Mouse (Mus musculus) cerebellum, adult 9-10 months (tissue): ENCODE measurements around the gene Fez2.

ENCODE experiments used
- DNase-seq: peaks from one replicate; pipeline ENCODE4 v3.0.0; 2022

Gene Fez2

DNA sequence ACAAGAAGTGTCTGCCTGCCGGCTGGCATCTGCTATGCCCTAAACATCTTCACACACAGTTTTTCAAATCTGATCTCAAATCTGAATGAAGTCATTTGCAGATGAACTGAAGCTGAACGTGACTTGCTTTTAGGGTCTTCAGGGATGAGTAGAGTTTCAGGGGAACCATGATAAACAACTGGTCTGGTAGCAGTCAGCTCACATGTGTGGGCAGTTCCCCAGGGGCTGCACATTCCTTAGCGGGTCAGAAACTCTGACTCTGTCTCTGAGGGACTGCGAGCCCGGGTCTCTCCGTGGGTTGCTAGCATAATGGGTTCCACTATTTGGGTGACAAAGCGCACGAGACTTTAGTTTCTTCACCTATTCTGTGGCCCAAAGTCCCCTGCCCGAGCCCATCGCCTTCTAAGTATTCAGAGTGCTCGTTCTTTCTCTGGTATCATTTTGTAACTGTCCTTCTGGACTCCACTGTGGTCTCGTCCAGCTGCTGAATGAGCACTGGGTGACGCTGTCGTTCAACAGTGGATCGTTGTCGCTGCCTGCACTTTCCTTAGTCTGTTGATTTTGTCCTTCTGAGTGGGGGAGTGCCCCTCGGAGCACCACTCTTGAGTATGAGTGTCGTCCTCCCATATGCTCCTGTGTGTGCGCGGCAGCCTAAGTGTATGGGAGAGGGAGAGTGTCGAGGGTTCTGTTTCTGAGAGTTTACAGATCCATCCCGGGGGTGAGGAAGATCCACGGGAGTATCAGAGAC, 53.2 kb downstream of the Fez2 start:
- DNase-seq = no peak

DNA sequence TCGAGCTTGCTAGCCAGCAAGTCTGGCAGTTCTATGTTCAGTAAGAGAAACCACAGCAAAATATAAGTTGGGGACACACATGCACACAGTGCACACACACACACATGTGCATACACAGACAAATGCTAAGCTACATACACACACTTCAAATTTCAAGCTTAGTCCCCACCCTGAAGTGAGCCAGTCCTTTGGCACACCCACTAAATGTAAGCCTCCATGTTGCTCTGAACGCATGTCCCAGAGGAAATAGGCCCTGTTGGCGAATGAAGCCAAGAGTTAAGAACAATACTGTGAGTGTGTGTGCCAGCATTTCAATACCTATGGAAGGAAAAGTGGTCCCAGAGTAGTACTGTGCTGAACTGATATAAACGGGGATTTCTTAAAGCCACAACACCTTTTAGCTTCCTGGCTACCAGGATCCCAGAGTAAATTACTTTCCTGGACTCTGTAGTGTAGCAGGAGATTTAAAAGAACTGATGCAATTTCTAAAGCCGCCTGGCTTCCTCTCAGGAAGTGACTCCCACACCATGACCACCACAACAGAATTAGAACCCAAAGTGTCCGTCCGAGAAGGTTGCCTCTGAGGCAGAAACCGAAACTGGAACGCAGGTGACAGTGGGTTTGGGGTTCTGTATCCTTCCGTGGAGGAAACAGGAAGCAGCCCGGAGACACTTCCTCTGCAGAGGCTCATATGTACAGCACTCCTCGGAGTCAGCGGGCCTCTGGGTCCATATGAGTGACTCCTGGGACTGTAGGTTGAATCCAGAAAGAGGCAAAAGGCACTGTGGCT, 55.8 kb downstream of the Fez2 start:
- DNase-seq = no peak

DNA sequence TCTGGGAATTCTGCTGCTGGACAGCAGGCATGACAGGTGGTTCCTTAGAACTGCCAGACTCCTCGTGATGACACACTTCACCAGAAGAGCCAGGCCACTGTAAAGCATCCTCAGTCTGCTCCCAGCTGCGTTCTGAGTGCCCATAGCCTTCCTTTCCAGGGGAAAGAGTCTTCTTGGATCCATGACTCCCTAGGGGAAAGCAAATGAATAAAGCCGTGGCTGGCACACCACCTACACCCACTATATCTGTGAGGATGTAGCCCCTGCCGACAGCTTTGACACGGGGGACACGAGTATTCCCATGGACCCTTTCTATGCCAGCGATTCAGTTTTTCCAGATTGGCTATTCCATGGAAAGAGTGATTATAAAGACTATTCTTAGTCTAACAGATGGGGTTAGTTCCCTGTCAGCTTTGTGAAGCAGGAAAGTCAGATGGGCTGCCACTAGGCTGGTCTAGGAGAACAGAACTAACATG, 59.7 kb downstream of the Fez2 start:
- peak; percentile 29 for DNase-seq

DNA sequence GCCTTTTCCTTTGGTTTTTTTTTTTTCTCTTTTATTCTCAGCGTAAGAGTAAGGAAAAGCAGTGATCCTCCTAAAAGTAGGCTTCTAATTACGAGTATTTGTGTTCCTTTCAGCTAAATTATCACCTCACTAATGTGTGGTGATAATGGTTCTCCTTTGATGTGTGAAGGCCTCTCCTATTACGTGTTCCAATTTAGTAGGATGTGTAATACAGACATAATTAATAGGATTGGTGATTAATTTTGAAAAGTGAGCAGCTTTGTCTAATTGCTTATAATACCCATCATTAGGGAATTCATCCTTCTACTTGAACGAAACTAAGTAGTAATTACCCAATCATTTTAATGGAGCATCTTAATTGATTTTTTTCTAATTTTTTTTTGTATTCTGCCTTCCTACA, 60.2 kb downstream of the Fez2 start:
- DNase-seq = no peak

DNA sequence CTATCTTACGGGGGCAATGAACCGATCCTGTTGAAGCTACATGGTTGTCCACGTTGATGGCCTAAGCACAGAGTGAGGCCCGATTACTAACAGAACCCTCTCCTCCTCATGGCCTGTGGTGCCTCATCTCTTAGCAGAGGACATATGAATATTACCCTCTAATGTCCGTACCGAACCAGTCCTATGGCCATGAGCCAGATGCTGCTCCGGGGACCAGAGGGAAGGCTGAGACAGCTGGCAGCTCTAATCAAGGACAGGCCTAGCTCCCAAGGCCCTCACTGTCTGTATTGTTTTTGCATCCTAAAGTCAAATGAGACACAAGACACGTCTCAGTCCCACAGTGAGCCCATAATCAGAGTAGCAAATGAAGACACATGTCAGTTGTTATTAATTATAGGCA, 62.3 kb downstream of the Fez2 start:
- DNase-seq = no peak

DNA sequence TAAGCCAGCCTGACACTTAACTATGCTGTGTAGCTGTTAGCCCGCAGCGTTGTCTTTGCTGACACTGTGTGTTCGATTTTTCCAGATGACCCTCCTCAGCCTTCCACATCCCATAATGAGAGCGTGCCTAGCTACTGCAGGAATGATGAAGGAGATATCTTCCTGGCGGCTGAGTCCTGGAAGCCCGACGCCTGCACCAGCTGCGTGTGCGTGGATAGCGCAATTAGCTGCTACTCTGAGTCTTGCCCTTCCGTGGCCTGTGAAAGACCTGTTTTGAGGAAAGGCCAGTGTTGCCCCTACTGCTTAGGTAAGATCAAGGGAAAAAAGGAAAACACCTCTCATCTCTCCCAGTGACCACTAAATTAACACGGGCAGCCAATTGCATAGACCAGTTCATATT, 63.1 kb downstream of the Fez2 start:
- no peak for DNase-seq

DNA sequence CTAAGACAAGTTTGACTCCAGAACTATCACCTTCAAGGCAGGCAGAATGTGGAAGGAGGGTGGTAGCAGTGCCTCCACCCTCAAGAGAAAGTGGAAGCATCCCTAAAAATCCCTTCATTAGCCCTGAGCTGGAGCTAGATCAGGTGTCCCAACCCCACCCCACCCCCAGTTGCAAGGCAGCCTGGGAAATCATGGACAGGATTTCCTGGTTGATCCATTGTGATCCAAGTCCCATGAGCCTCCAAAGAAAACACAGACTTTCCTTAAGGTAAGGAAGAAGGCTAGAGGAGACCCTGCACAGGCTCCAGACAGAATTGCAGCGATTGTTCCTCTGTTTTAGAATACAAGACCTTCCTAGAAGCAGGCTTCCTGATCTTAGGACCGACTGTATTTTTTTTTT, 63.5 kb downstream of the Fez2 start:
- DNase-seq = no peak

DNA sequence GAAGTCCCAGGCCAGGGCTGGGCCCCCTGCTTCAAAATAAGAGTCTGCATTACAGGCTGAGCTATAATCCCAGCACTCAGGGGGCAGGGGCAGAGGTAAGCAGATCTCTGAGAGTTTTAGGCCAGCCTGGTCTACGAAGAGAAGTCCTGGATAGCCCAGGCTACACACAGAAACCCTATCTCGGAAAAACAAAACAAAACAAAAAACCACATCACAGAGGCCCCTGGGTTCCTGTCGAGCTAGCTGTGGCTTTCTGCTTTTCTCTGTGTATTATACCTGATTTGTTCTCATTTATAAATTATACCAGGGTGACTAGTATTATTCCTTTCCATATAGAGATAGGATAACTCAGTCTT, 65.5 kb downstream of the Fez2 start:
- DNase-seq = no peak

DNA sequence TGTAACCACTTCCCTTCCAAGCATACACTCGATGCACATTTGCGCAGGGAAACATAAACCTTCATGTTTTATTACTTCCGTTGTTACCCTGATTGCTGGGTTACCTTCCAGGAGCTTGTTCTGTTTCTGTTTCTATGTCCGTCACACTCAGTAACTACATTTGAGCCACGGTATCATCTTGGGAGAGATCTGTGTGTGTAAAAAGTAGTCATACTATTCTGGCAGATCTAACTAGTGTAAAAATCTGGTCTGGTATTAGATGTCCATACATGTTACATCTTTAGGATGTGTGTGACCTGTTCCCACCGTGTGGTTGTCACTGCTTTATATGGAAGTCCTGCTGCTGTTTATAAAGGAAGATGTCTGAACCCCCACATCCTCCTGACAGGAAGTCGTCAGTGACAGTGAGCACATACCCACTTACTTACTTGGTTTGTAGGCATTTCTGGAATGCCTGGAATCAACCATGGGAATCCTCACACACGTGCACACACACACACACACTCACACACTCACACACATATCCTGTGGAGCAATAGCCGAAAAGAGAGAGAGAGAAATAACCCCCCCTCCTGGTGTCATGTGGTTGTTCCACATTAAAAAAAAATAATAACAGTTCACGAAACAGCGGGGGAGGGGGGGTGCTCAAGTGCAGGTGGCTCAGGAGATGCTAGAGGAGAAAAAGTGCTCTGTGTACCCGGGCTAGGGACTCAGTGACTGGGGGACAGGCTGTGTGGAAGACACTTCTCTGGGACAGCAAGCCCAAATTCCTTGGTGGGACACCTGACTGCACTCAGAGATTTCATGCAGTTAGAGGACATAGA, 66.1 kb downstream of the Fez2 start:
- no peak for DNase-seq

DNA sequence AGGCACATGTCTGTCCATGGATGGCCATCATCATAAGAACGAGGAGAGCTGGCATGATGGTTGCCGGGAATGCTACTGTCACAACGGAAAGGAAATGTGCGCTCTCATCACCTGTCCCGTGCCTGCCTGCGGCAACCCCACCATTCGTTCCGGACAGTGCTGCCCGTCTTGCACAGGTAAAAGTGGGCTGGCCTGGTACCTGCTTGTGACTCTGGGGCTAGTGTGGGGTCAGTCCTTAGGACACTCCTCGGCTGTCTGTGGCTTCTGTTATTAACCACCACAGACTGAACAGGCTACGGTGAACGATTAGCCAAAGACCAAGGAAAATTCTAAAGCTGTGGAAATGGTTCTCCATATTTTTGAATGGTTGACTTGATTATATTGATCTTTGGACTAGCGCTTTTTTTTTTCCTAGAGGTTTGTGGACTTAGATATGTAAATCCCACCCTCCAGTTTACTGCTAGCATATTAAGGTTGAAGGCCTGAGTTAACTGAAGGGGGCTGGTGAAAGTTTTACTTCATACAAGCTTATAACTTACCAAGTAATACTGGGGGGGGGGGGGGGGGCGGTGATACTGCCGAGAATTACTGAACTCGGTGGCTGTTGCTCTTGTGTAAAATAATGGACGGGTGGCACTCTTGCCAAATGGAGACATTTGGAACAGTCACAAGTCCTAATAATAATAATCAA, 70.7 kb downstream of the Fez2 start:
- no peak for DNase-seq

DNA sequence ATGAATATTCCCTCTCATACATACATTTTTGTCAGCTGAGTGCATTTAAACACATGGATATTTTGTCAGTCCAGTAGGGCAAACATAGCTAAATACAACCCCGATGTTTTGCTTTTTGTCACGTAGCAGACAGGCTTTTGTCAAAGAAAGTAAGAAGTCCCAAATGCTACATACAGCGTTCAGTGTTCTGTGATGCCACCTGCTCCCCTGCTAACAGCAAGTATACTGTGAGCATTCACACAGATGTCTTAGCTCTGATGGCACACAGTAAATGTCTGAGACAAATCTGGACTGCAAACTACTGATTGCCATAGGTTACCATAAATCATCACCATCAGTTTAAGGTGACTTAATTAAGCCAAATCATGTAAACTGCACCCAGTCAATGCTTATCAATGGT, 74.3 kb downstream of the Fez2 start:
- DNase-seq = no peak

DNA sequence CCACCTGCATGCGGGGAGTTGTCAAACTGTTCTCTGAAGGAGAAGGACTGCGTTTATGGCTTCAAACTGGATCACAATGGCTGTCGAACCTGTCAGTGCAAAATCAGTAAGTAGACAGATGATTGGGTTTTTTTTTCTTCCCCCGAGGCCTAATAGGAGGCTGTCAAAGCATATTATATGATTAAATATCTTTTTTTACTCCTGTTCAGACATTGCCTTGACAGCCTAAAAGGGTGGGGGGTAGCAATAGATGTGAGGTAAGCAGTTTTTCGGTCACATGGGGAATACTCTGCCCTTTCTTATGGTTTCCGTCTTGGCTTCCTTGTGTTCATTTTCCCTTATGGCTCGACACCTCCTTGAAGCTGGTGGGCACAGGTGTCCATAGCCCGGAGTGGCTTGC, 82.7 kb downstream of the Fez2 start:
- DNase-seq = no peak

DNA sequence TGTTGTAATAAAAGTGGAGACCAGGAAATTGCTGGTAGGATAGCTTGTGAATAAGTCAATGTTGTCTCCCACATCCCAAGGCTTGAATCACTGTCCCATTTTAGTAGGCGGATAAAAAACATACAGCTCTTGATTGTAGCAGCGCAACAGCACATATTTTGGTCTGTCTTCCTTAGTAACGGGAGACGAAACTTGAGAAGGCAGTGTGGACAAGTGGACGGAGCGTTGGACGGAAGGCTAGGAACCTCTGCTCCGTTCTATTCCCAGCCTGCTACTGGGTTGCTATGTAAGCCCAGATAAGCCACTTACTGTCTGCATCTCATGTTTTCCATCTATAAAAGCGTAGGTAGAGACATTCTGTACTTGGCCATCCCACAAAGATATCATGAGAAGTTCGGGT, 84.7 kb downstream of the Fez2 start:
- no peak for DNase-seq

DNA sequence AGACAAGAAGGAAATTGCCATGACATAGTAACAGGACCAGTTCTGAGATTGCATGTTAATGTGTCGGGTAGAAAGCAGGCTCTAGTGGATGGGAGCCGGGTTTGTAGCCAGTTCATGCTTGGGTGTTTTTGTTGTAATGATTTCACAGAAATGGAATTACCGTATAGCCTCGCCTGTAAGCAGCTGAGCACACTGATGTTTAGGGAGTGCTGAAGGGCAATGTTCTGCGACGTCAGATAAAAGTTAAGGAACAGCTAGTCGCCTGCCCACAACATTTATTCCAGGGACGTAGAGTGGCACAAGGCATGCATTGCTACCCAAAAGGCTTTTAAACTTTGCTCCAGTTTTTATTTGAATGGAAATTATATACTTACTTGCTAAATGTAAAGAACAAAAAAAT, 86.5 kb downstream of the Fez2 start:
- no peak for DNase-seq

DNA sequence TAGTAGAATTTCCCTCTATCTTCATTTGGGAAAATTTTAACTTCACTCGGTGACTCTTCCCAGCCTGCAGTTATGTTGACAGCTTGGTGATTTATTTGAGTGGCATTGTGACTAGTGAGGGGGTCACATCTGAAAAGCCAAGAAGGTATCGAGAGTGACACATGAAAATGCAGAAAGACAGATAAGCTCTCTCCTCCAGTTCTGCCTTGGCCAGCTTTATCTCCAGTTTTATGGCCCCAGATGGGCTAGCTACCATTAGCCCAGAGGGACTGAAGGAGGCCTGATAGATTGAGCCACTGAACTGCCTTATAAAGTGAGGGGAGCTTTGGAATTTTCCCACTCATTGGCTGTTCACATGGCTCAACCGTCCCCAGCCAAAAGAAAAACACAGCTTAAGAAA, 89.7 kb downstream of the Fez2 start:
- DNase-seq = no peak

DNA sequence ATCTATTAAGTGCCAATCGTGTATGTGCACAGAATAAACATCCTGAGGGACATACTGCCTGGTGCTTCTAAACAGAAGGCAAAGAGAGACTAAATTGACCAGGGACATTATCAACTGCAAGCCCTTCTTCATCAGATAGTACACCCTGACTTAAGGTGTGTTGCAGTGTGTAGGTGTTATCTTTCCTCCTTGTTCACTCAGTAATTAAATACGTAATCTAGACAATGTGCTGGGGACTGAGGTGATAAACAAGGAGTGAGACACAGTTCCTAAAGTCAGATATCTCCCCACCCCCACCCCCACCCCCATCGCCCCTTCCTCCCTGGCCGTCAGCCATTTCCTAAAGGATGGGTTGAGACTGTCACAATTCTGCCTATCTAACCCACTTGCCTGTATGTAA, 90.8 kb downstream of the Fez2 start:
- DNase-seq = no peak

DNA sequence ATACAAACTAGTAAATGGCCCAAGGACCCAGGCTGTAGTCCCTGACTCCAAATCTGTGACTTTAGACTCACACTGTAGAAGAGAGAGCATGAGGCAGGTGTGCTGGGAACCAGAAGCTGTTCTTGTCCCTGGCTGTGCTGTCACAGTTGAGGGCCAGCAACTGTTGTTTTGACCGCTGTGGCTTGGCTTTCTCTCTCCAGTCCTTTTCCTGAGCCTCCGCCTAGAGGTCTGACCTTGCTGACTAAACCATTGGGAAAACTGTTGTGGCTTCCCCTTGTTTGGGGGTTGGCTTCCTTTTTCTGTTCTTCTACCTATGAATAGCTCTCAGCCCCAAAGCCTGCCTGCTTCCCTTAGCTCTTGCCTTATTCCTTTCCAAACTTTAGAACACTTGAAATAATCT, 91.6 kb downstream of the Fez2 start:
- DNase-seq = no peak

DNA sequence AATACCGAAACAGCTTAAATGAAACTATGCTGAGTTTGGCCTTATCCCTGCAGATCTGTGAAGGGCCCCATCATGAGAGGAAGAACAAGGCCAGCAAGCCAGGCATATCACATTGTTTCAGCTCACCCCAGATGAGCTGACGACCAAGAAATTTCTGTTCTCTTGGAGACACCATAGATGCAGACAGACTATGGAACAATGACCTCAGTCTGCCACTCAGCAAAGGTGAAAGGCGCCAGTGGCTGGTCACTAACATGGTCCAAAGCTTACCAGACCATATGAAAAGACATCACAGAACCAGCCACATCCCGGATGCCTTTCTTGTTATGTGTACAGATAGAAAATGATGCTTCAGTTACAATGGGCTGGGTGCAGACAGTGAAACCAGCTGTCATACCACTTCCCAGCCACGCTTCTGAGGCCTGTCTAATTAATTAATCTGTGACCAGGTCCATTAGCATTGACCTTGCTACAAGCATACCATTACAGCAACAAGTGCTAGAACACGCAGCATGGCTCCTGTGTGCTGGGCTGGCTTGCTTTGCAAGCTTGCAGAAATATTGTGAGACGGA, 92.1 kb downstream of the Fez2 start:
- no peak for DNase-seq

DNA sequence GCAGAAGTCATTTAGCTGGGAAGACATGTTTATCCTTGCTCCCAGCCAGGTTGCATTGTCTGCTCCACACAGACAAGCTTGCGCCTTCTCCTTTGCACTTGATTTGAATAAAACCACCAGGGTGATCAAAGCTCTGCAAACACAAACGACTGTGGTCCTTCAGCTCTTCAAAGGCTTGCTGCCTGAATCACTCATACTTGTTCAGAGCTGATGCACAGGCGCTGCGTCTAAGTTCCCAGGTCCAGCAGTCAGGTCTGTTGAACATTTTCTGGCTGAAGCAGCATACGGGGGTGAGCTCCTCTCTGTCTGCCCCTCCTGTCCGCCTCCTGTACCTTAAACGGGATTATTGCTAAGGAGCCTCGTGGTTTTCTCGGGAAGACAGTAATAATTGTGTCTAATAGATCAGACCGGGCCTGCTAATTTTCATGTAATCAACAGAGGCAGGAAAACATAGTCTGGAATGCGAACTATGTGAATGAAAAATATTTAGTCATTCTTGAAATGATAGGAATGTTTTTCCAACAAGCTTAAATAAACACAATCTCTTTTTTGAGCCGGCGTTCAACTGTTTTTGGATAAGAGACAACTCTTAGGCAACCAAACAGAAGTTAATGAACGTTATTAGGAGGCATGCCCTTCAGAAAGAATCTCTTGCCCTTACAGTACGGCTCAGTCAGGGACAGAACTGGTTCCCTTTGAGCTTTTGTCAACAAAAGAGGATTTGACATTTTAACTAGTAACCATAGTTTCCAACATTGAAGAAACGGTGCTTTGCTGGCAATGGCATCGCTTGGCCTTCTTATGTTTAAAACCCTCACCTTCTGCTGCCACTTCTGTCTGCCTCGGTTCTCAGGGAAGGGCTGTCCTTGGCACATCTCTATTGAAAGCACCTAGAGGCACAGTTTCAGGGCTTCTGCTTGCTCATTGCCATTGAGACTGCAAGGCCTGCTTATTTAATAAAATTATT, 95.3 kb downstream of the Fez2 start:
- DNase-seq = no peak

DNA sequence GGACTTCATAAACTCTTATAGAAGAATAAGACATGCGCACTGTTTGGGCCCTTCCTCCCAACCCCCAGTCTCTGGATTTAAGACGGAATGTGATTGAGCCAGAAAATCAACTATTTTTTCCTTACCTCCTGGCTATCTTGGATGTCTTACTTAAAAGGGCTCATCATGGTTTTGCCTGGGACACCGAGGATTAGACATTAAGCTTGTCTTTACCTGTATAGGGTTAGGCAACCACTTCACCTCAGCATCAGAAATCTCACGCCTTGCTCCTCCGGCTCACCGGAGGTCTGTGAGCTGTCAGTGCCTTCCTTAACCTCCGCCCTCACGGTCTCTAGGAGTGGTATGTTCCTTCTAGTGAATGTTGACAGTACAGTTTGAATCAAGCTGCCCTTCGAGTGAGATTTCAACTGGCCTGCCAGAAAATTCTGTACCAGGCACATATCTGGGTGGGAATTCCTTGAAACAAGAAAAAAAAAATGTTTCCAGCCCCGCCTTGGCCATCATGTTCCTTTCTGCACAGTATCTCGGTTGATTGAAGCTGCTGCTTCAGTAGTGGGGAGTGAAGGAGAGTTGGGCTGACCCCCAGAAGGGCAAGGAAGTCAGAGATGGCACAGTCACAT, 96.6 kb downstream of the Fez2 start:
- no peak for DNase-seq
